Mouse (Mus musculus) forebrain, embryonic 16.5 days (tissue): ENCODE measurements at regions not wholly inside any gene's neighbourhood (a gene's known extent, or its start where the extent isn't known, plus 50 kb on each side); places are given as distances from the start of the nearest gene placed in this dataset.

ENCODE experiments used
- ATAC-seq: fragments of 200-750 bp; cut with Nextera tagmentation; 2 replicates; pipeline ENCODE4 v1.8.0; 2017; ENCODE audit warnings: mild to moderate bottlenecking, moderate library complexity
- H3K27ac ChIP-seq: fragments of 300-500 bp; sonication (generic); 2 replicates; pipeline ENCODE4 v1.5.1; 2014; ENCODE audit warnings: low read length, control low read depth
- H3K27me3 ChIP-seq: fragments of 300-500 bp; sonication (generic); replicated peaks from 2 replicates; pipeline ENCODE4 v1.6.1; 2014; ENCODE audit warnings: low read length; ENCODE audit not compliant: control insufficient read depth, insufficient read depth
- H3K36me3 ChIP-seq: fragments of 300-500 bp; sonication (generic); 2 replicates; pipeline ENCODE4 v1.6.1; 2014; ENCODE audit not compliant: control insufficient read depth, insufficient read depth
- H3K4me1 ChIP-seq: fragments of 300-500 bp; sonication (generic); replicated peaks from 2 replicates; pipeline ENCODE4 v1.6.1; 2014; ENCODE audit warnings: low read length; ENCODE audit not compliant: control insufficient read depth, insufficient read depth
- H3K4me2 ChIP-seq: fragments of 300-500 bp; sonication (generic); 2 replicates; pipeline ENCODE4 v1.6.1; 2014; ENCODE audit warnings: mild to moderate bottlenecking, low read length, control low read depth
- H3K4me3 ChIP-seq: fragments of 300-500 bp; sonication (generic); replicated peaks from 2 replicates; pipeline ENCODE4 v1.5.1; 2014; ENCODE audit warnings: mild to moderate bottlenecking, low read length, control low read depth
- H3K9ac ChIP-seq: fragments of 300-500 bp; sonication (generic); replicated peaks from 2 replicates; pipeline ENCODE4 v1.6.1; 2014; ENCODE audit warnings: low read depth, low read length, control low read depth
- H3K9me3 ChIP-seq: fragments of 300-500 bp; sonication (generic); 2 replicates; pipeline ENCODE4 v1.6.1; 2016; ENCODE audit warnings: low read length; ENCODE audit not compliant: control insufficient read depth
- WGBS: fragments of 180-500 bp; shearing (Covaris S2); extraction: QIAGEN DNeasy Blood & Tissue Kit; methylation state at CpG from one replicate; pipeline ENCODE4 v1.1.7; 2014; 5-methylcytosine and 5-hydroxymethylcytosine counted together

GRCm38 (mm10) chr1:61559514-61559913 is 79.1 kb upstream of the Pard3b start:
- 59% methylated on average over 2 of the region's 2 CpGs for WGBS

GRCm38 (mm10) chr1:61562091-61562490 is 76.5 kb upstream of the Pard3b start:
- ATAC-seq = no peak
- Histone ChIP-seq H3K27me3 (no peaks in the 10 kb centered on the region), H3K4me3 (no peak overlapping the region), H3K36me3 (no peaks in the 10 kb centered on the region), H3K27ac (no peak overlapping the region), H3K9me3 (no peaks in the 10 kb centered on the region), H3K4me2 (no peak overlapping the region), H3K9ac (no peak overlapping the region), H3K4me1 (no peaks in the 10 kb centered on the region)
- 86% methylated on average over 2 of the region's 2 CpGs for WGBS

More at GRCm38 (mm10) chr1:61559514-61559913, 79.1 kb upstream of the Pard3b start:
- no peak overlapping the region for H3K4me2 ChIP-seq
- H3K9me3 ChIP-seq = no peaks in the 10 kb centered on the region
- no peak overlapping the region for H3K4me3 ChIP-seq
- peak; percentile 61 for ATAC-seq
- no peak overlapping the region for H3K27ac ChIP-seq
- H3K4me1 ChIP-seq = peaks cover 3% of the 10 kb centered on the region; the same call in 1 of the 2 replicates
- H3K36me3 ChIP-seq = no peaks in the 10 kb centered on the region
- no peaks in the 10 kb centered on the region for H3K27me3 ChIP-seq
- H3K9ac ChIP-seq = no peak overlapping the region

- Histone ChIP-seq H3K27ac (no peak overlapping the region), H3K4me3 (no peak overlapping the region)
- WGBS = 60% methylated on average over 4 of the region's 4 CpGs
Measured at GRCm38 (mm10) chr1:61565471-61565870, 73.2 kb upstream of the Pard3b start.

GRCm38 (mm10) chr1:61574276-61574675 is 64.3 kb upstream of the Pard3b start:
- Histone ChIP-seq H3K4me1 (no peaks in the 10 kb centered on the region), H3K9me3 (no peaks in the 10 kb centered on the region), H3K27ac (no peak overlapping the region), H3K27me3 (no peaks in the 10 kb centered on the region), H3K4me3 (no peak overlapping the region), H3K36me3 (no peaks in the 10 kb centered on the region), H3K4me2 (no peak overlapping the region), H3K9ac (no peak overlapping the region)
- WGBS = 56% methylated on average over 2 of the region's 2 CpGs
- ATAC-seq = peak; percentile 45; the same call in 1 of the 2 replicates

More at GRCm38 (mm10) chr1:61565471-61565870, 73.2 kb upstream of the Pard3b start:
- Histone ChIP-seq H3K9ac (no peak overlapping the region), H3K9me3 (no peaks in the 10 kb centered on the region), H3K36me3 (no peaks in the 10 kb centered on the region), H3K27me3 (no peaks in the 10 kb centered on the region), H3K4me2 (no peak overlapping the region), H3K4me1 (no peaks in the 10 kb centered on the region)
- no peak for ATAC-seq

GRCm38 (mm10) chr1:61576758-61577157 is 61.9 kb upstream of the Pard3b start:
- ATAC-seq = no peak
- Histone ChIP-seq H3K4me3 (no peak overlapping the region), H3K4me2 (no peak overlapping the region), H3K9ac (no peak overlapping the region), H3K9me3 (no peaks in the 10 kb centered on the region), H3K27ac (no peak overlapping the region), H3K4me1 (no peaks in the 10 kb centered on the region), H3K36me3 (no peaks in the 10 kb centered on the region), H3K27me3 (no peaks in the 10 kb centered on the region)
- WGBS = 88% methylated on average over 4 of the region's 4 CpGs

- WGBS = 83% methylated on average over 8 of the region's 8 CpGs
- no peaks in the 10 kb centered on the region for H3K4me1 ChIP-seq
Measured at GRCm38 (mm10) chr1:61587251-61587650, 51.4 kb upstream of the Pard3b start.

More at GRCm38 (mm10) chr1:61587251-61587650, 51.4 kb upstream of the Pard3b start:
- Histone ChIP-seq H3K27ac (no peak overlapping the region), H3K9ac (no peak overlapping the region), H3K9me3 (no peaks in the 10 kb centered on the region), H3K4me2 (no peak overlapping the region), H3K36me3 (no peaks in the 10 kb centered on the region), H3K4me3 (no peak overlapping the region), H3K27me3 (no peaks in the 10 kb centered on the region)
- ATAC-seq = no peak
